Mouse (Mus musculus) neutrophil, adult 5-6 weeks (primary cell): ENCODE measurements at regions not wholly inside any gene's neighbourhood (a gene's known extent, or its start where the extent isn't known, plus 50 kb on each side); places are given as distances from the start of the nearest gene placed in this dataset.

Source experiments
- ATAC-seq: fragments of 151-379, 151-347 bp; 2 replicates; pipeline ENCODE4 v1.8.0; 2017; ENCODE audit warnings: mild to moderate bottlenecking, moderate TSS enrichment; ENCODE audit not compliant: insufficient number of reproducible peaks, poor library complexity, low FRiP score, severe bottlenecking; ENCODE audit errors: extremely low read depth

GRCm38 (mm10) chr15:85672376-85672775, 62.4 kb upstream of the Ppara start:
- no peak for ATAC-seq

GRCm38 (mm10) chr15:85672931-85673330, 61.9 kb upstream of the Ppara start:
- ATAC-seq: no peak

- ATAC-seq: no peak
These were observed 61.3 kb upstream of the Ppara start for GRCm38 (mm10) chr15:85673506-85673905.

GRCm38 (mm10) chr15:85674191-85674984, 60.4 kb upstream of the Ppara start:
- no peak for ATAC-seq

- ATAC-seq: no peak
These were observed 59.7 kb upstream of the Ppara start for GRCm38 (mm10) chr15:85675126-85675525.

GRCm38 (mm10) chr15:85675736-85676135, 59.0 kb upstream of the Ppara start:
- ATAC-seq: no peak

- ATAC-seq: no peak
These were observed 58.6 kb upstream of the Ppara start for GRCm38 (mm10) chr15:85676156-85676555.

- ATAC-seq: no peak
These were observed 57.9 kb upstream of the Ppara start for GRCm38 (mm10) chr15:85676871-85677270.

GRCm38 (mm10) chr15:85677381-85677780, 57.4 kb upstream of the Ppara start:
- no peak for ATAC-seq

- no peak for ATAC-seq
These were observed 56.9 kb upstream of the Ppara start for GRCm38 (mm10) chr15:85677855-85678254.

- no peak for ATAC-seq
These were observed 56.4 kb upstream of the Ppara start for GRCm38 (mm10) chr15:85678351-85678895.

- no peak for ATAC-seq
These were observed 55.6 kb upstream of the Ppara start for GRCm38 (mm10) chr15:85678981-85679708.

- ATAC-seq: no peak
These were observed 54.8 kb upstream of the Ppara start for GRCm38 (mm10) chr15:85679864-85680428.

- no peak for ATAC-seq
These were observed 54.1 kb upstream of the Ppara start for GRCm38 (mm10) chr15:85680460-85681224.

GRCm38 (mm10) chr15:85682116-85682515, 52.7 kb upstream of the Ppara start:
- ATAC-seq: no peak

- no peak for ATAC-seq
These were observed 52.0 kb upstream of the Ppara start for GRCm38 (mm10) chr15:85682780-85683179.

GRCm38 (mm10) chr15:85683271-85683670, 51.5 kb upstream of the Ppara start:
- no peak for ATAC-seq

- ATAC-seq: no peak
These were observed 51.1 kb upstream of the Ppara start for GRCm38 (mm10) chr15:85683716-85684115.

GRCm38 (mm10) chr15:85684164-85684708, 50.5 kb upstream of the Ppara start:
- no peak for ATAC-seq
